Mouse (Mus musculus): Measurements from ENCODE around the gene Gm15517. TPM values are rescaled to one million over a fixed set of nuclear protein-coding genes. Genes with fewer than 3 reads are reported as not detected.

Gm15517 gene
- polyA plus RNA-seq, 1 experiment from 2014 or later, result not detected

GRCm38 (mm10) chr7:44309475-44310284, 48.4 kb downstream of the Gm15517 start, which contains the start of gene Shank1:
Shank1 (plus strand) TSS chr7:44310253.
- peak within 1 kb of the TSS; percentile 43 for H3K9ac ChIP-seq (replicated peaks; ENCODE audit: low read depth, low read length)
- no peaks in the 10 kb centered on the region for H3K9me3 ChIP-seq (ENCODE audit: control insufficient read depth, low read depth, low read length)
- peak within 1 kb of the TSS; percentile 42 for H3K4me3 ChIP-seq (ENCODE audit: low read depth, low read length)
- WGBS, result 19% methylated on average over 13 of the region's 22 CpGs
- peak within 1 kb of the TSS; percentile 96 for H3K4me2 ChIP-seq (replicated peaks; ENCODE audit: low read depth, low read length)
- ATAC-seq (ENCODE audit: insufficient number of reproducible peaks, insufficient read depth, low FRiP score, low read depth), result no peak
- no peak within 1 kb of the TSS for H3K27ac ChIP-seq (ENCODE audit: low read length)
- no peaks in the 10 kb centered on the region for H3K27me3 ChIP-seq (ENCODE audit: control insufficient read depth, insufficient read depth, low read length)
- peaks cover 24% of the 10 kb centered on the region for H3K4me1 ChIP-seq (ENCODE audit: control insufficient read depth, insufficient read depth, low read length)
- no peaks in the 10 kb centered on the region; the same call in 1 of the 2 replicates for H3K36me3 ChIP-seq (ENCODE audit: control insufficient read depth, insufficient read depth, low read length)

GRCm38 (mm10) chr7:44310285-44310877, 49.1 kb downstream of the Gm15517 start:
- Histone ChIP-seq H3K4me3 (ENCODE audit: low read depth, low read length) (peak overlapping the region; percentile 42), H3K27me3 (ENCODE audit: control insufficient read depth, insufficient read depth, low read length) (no peaks in the 10 kb centered on the region), H3K9me3 (ENCODE audit: control insufficient read depth, low read depth, low read length) (no peaks in the 10 kb centered on the region), H3K36me3 (ENCODE audit: control insufficient read depth, insufficient read depth, low read length) (no peaks in the 10 kb centered on the region; the same call in 1 of the 2 replicates), H3K27ac (ENCODE audit: low read length) (no peak overlapping the region), H3K4me1 (ENCODE audit: control insufficient read depth, insufficient read depth, low read length) (peaks cover 24% of the 10 kb centered on the region), H3K9ac (replicated peaks; ENCODE audit: low read depth, low read length) (peak overlapping the region; percentile 43), H3K4me2 (replicated peaks; ENCODE audit: low read depth, low read length) (peak overlapping the region; percentile 96)
- ATAC-seq (ENCODE audit: insufficient number of reproducible peaks, insufficient read depth, low FRiP score, low read depth), result no peak
- WGBS, result 1% methylated on average over 38 of the region's 40 CpGs

- 3% methylated on average over 36 of the region's 38 CpGs for WGBS
- Histone ChIP-seq H3K4me1 (ENCODE audit: control insufficient read depth, insufficient read depth, low read length) (peaks cover 18% of the 10 kb centered on the region), H3K27ac (ENCODE audit: low read length) (no peak overlapping the region), H3K4me2 (replicated peaks; ENCODE audit: low read depth, low read length) (peak overlapping the region; percentile 96), H3K4me3 (ENCODE audit: low read depth, low read length) (peak overlapping the region; percentile 42), H3K9me3 (ENCODE audit: control insufficient read depth, low read depth, low read length) (no peaks in the 10 kb centered on the region), H3K27me3 (ENCODE audit: control insufficient read depth, insufficient read depth, low read length) (no peaks in the 10 kb centered on the region), H3K36me3 (ENCODE audit: control insufficient read depth, insufficient read depth, low read length) (no peaks in the 10 kb centered on the region; the same call in 1 of the 2 replicates), H3K9ac (replicated peaks; ENCODE audit: low read depth, low read length) (peak overlapping the region; percentile 43)
- ATAC-seq (ENCODE audit: insufficient number of reproducible peaks, insufficient read depth, low FRiP score, low read depth), result 0 out of 2 replicates have a peak, but pooled peaks have one; percentile 3
Measured at GRCm38 (mm10) chr7:44310878-44311712, 49.8 kb downstream of the Gm15517 start.

Other genes starting within 250 kb of the Gm15517 start
- gene Klk1b26, start 249.3 kb upstream of the Gm15517 start, polyA plus RNA-seq (2014; fragmentation: Nextera tagmentation; extraction: Ambion mirVana), result not detected in 2 replicates
- gene Klk1b27, start 209.2 kb upstream of the Gm15517 start, polyA plus RNA-seq (2014; fragmentation: Nextera tagmentation; extraction: Ambion mirVana), result not detected in 2 replicates
- gene Klk1b21, start 159.1 kb upstream of the Gm15517 start, polyA plus RNA-seq (2014; fragmentation: Nextera tagmentation; extraction: Ambion mirVana), result not detected in 2 replicates
- gene Klk1b22, start 148.8 kb upstream of the Gm15517 start, polyA plus RNA-seq (2014; fragmentation: Nextera tagmentation; extraction: Ambion mirVana), result not detected in 2 replicates
- gene Klk1b16, start 124.7 kb upstream of the Gm15517 start, polyA plus RNA-seq (2014; fragmentation: Nextera tagmentation; extraction: Ambion mirVana), result not detected in 2 replicates
- not detected in 2 replicates for gene Klk1b24, start 73.2 kb upstream of the Gm15517 start, polyA plus RNA-seq (2014; fragmentation: Nextera tagmentation; extraction: Ambion mirVana)
- gene Klk1b3, start 63.3 kb upstream of the Gm15517 start, polyA plus RNA-seq (2014; fragmentation: Nextera tagmentation; extraction: Ambion mirVana), result not detected in 2 replicates
- not detected in 2 replicates for gene Klk1b4, start 54.0 kb upstream of the Gm15517 start, polyA plus RNA-seq (2014; fragmentation: Nextera tagmentation; extraction: Ambion mirVana)
- not detected in 2 replicates for gene Klk1b5, start 45.5 kb upstream of the Gm15517 start, polyA plus RNA-seq (2014; fragmentation: Nextera tagmentation; extraction: Ambion mirVana)
- gene Klk1, start 36.1 kb upstream of the Gm15517 start, polyA plus RNA-seq (2014; fragmentation: Nextera tagmentation; extraction: Ambion mirVana), result 0.71 and 2.0 TPM in 2 replicates
- not detected in 2 replicates for gene Gm36864, start 25.3 kb upstream of the Gm15517 start, polyA plus RNA-seq (2014; fragmentation: Nextera tagmentation; extraction: Ambion mirVana)
- 1.5 and 1.6 TPM in 2 replicates for gene 1700028J19Rik, start 14.8 kb upstream of the Gm15517 start, polyA plus RNA-seq (2014; fragmentation: Nextera tagmentation; extraction: Ambion mirVana)
- gene 2410002F23Rik, start 14.7 kb upstream of the Gm15517 start, polyA plus RNA-seq (2014; fragmentation: Nextera tagmentation; extraction: Ambion mirVana), result 123 and 143 TPM in 2 replicates
- gene Acp4, start 4.1 kb upstream of the Gm15517 start, polyA plus RNA-seq (2014; fragmentation: Nextera tagmentation; extraction: Ambion mirVana), result 0.15 TPM in 1 of 2 replicates, not detected in the other
- gene Clec11a, start 45.5 kb downstream of the Gm15517 start, polyA plus RNA-seq (2014; fragmentation: Nextera tagmentation; extraction: Ambion mirVana), result 4.2 and 4.9 TPM in 2 replicates
- gene Shank1, start 48.8 kb downstream of the Gm15517 start, polyA plus RNA-seq (2014; fragmentation: Nextera tagmentation; extraction: Ambion mirVana), result 4.2 and 4.5 TPM in 2 replicates
- gene Syt3, start 122.7 kb downstream of the Gm15517 start, polyA plus RNA-seq (2014; fragmentation: Nextera tagmentation; extraction: Ambion mirVana), result 1.6 and 2.0 TPM in 2 replicates
- 1.2 and 1.3 TPM in 2 replicates for gene 1700008O03Rik, start 124.4 kb downstream of the Gm15517 start, polyA plus RNA-seq (2014; fragmentation: Nextera tagmentation; extraction: Ambion mirVana)
- 1.2 and 2.1 TPM in 2 replicates for gene Lrrc4b, start 167.6 kb downstream of the Gm15517 start, polyA plus RNA-seq (2014; fragmentation: Nextera tagmentation; extraction: Ambion mirVana)
- gene Aspdh, start 203.9 kb downstream of the Gm15517 start, polyA plus RNA-seq (2014; fragmentation: Nextera tagmentation; extraction: Ambion mirVana), result 0.52 and 1.1 TPM in 2 replicates
- 76.7 and 82.1 TPM in 2 replicates for gene Josd2, start 206.5 kb downstream of the Gm15517 start, polyA plus RNA-seq (2014; fragmentation: Nextera tagmentation; extraction: Ambion mirVana)
- gene Emc10, start 235.1 kb downstream of the Gm15517 start, polyA plus RNA-seq (2014; fragmentation: Nextera tagmentation; extraction: Ambion mirVana), result 113 and 116 TPM in 2 replicates
- gene Fam71e1, start 235.1 kb downstream of the Gm15517 start, polyA plus RNA-seq (2014; fragmentation: Nextera tagmentation; extraction: Ambion mirVana), result 11.6 and 17.9 TPM in 2 replicates